Mouse (Mus musculus) forebrain, embryonic 10.5 days (tissue): ENCODE data around the gene Abcc1. TPM values are rescaled to one million over a fixed set of nuclear protein-coding genes. Genes with fewer than 3 reads are reported as not detected.

ENCODE experiments used
- DNase-seq: peaks from one replicate; pipeline ENCODE4 v3.0.0-alpha.2; 2017; ENCODE audit warnings: low spot score; ENCODE audit errors: extremely low spot score
- H3K27ac ChIP-seq: fragments of 300-500 bp; sonication (generic); 2 replicates; pipeline ENCODE4 v1.5.1; 2016; ENCODE audit warnings: mild to moderate bottlenecking
- H3K27me3 ChIP-seq: fragments of 300-500 bp; sonication (generic); 2 replicates; pipeline ENCODE4 v1.6.1; 2016; ENCODE audit warnings: mild to moderate bottlenecking; ENCODE audit not compliant: poor library complexity, severe bottlenecking
- H3K36me3 ChIP-seq: fragments of 300-500 bp; sonication (generic); replicated peaks from 2 replicates; pipeline ENCODE4 v1.6.1; 2016; ENCODE audit warnings: mild to moderate bottlenecking, moderate library complexity
- H3K4me1 ChIP-seq: fragments of 300-500 bp; sonication (generic); 2 replicates; pipeline ENCODE4 v1.6.1; 2016
- H3K4me3 ChIP-seq: fragments of 300-500 bp; sonication (generic); 2 replicates; pipeline ENCODE4 v1.5.1; 2016; ENCODE audit warnings: mild to moderate bottlenecking, moderate library complexity
- H3K9me3 ChIP-seq: fragments of 300-500 bp; sonication (generic); 2 replicates; pipeline ENCODE4 v1.6.1; 2016; ENCODE audit warnings: mild to moderate bottlenecking, moderate library complexity
- WGBS: fragments of 180-500 bp; shearing (Covaris S2); methylation state at CpG from one replicate; pipeline ENCODE4 v1.1.7; 2016; 5-methylcytosine and 5-hydroxymethylcytosine counted together
- polyA plus RNA-seq: library from polyadenylated mRNA; unstranded; fragments of >200 nt; fragmentation: Nextera tagmentation; extraction: Ambion mirVana; gene quantifications from 2 replicates; pipeline ENCODE4 v1.2.1, GENCODE M21; 2016

Gene Abcc1
- polyA plus RNA-seq, 1 experiment from 2014 or later = 9.8 TPM

- peaks cover 57% of the 10 kb centered on the region for H3K36me3 ChIP-seq
- no peaks in the 10 kb centered on the region for H3K4me1 ChIP-seq
- H3K27me3 ChIP-seq = no peaks in the 10 kb centered on the region
- no peak for DNase-seq
- H3K27ac ChIP-seq = no peak overlapping the region
- H3K9me3 ChIP-seq = no peaks in the 10 kb centered on the region
- H3K4me3 ChIP-seq = no peak overlapping the region
- WGBS = 88% methylated on average over 5 of the region's 5 CpGs
These were observed 90.2 kb downstream of the Abcc1 start for GRCm38 (mm10) chr16:14451374-14452046.

GRCm38 (mm10) chr16:14462535-14462934 lies 101.2 kb downstream of the Abcc1 start:
- WGBS = 97% methylated on average over 2 of the region's 2 CpGs
- Histone ChIP-seq H3K9me3 (no peaks in the 10 kb centered on the region), H3K36me3 (peaks cover 75% of the 10 kb centered on the region)

GRCm38 (mm10) chr16:14465016-14465415 lies 103.7 kb downstream of the Abcc1 start:
- Histone ChIP-seq H3K4me3 (no peak overlapping the region), H3K4me1 (no peaks in the 10 kb centered on the region), H3K36me3 (peaks cover 86% of the 10 kb centered on the region), H3K27me3 (no peaks in the 10 kb centered on the region), H3K9me3 (no peaks in the 10 kb centered on the region), H3K27ac (no peak overlapping the region)
- no peak for DNase-seq
- WGBS = 94% methylated on average over 6 of the region's 6 CpGs

More at GRCm38 (mm10) chr16:14462535-14462934, 101.2 kb downstream of the Abcc1 start:
- H3K27me3 ChIP-seq = no peaks in the 10 kb centered on the region
- H3K4me1 ChIP-seq = no peaks in the 10 kb centered on the region
- H3K27ac ChIP-seq = no peak overlapping the region
- no peak overlapping the region for H3K4me3 ChIP-seq
- DNase-seq = no peak

- Histone ChIP-seq H3K27me3 (no peaks in the 10 kb centered on the region), H3K36me3 (peaks cover 94% of the 10 kb centered on the region), H3K4me3 (no peak overlapping the region), H3K4me1 (no peaks in the 10 kb centered on the region), H3K9me3 (no peaks in the 10 kb centered on the region), H3K27ac (no peak overlapping the region)
- DNase-seq = peak; percentile 3
- WGBS = 85% methylated on average over 2 of the region's 2 CpGs
These were observed 107.0 kb downstream of the Abcc1 start for GRCm38 (mm10) chr16:14468351-14468750.

GRCm38 (mm10) chr16:14468841-14469240 lies 107.5 kb downstream of the Abcc1 start:
- WGBS = 93% methylated on average over 5 of the region's 5 CpGs
- Histone ChIP-seq H3K27ac (no peak overlapping the region), H3K9me3 (no peaks in the 10 kb centered on the region), H3K27me3 (no peaks in the 10 kb centered on the region), H3K4me1 (no peaks in the 10 kb centered on the region), H3K36me3 (peaks cover 94% of the 10 kb centered on the region), H3K4me3 (no peak overlapping the region)
- no peak for DNase-seq

- peak; percentile 8 for DNase-seq
- H3K9me3 ChIP-seq = no peaks in the 10 kb centered on the region
- no peak overlapping the region for H3K27ac ChIP-seq
- no peaks in the 10 kb centered on the region for H3K4me1 ChIP-seq
- peaks cover 78% of the 10 kb centered on the region for H3K36me3 ChIP-seq
- WGBS = 93% methylated on average over 5 of the region's 5 CpGs
- H3K4me3 ChIP-seq = no peak overlapping the region
- H3K27me3 ChIP-seq = no peaks in the 10 kb centered on the region
These were observed 110.8 kb downstream of the Abcc1 start for GRCm38 (mm10) chr16:14472171-14472570.

GRCm38 (mm10) chr16:14473686-14474085 lies 112.3 kb downstream of the Abcc1 start:
- Histone ChIP-seq H3K9me3 (no peaks in the 10 kb centered on the region), H3K4me1 (no peaks in the 10 kb centered on the region), H3K36me3 (peaks cover 62% of the 10 kb centered on the region), H3K4me3 (no peak overlapping the region), H3K27ac (no peak overlapping the region), H3K27me3 (no peaks in the 10 kb centered on the region)
- 94% methylated on average over 7 of the region's 7 CpGs for WGBS
- peak; percentile 4 for DNase-seq

- no peak for DNase-seq
- Histone ChIP-seq H3K27me3 (no peaks in the 10 kb centered on the region), H3K4me3 (no peak overlapping the region), H3K36me3 (peaks cover 49% of the 10 kb centered on the region), H3K9me3 (no peaks in the 10 kb centered on the region), H3K4me1 (no peaks in the 10 kb centered on the region), H3K27ac (no peak overlapping the region)
- 96% methylated on average over 2 of the region's 2 CpGs for WGBS
These were observed 113.6 kb downstream of the Abcc1 start for GRCm38 (mm10) chr16:14475001-14475400.

GRCm38 (mm10) chr16:14476056-14476455 lies 114.7 kb downstream of the Abcc1 start:
- H3K27ac ChIP-seq = no peak overlapping the region
- no peaks in the 10 kb centered on the region for H3K4me1 ChIP-seq
- H3K27me3 ChIP-seq = no peaks in the 10 kb centered on the region
- no peaks in the 10 kb centered on the region for H3K9me3 ChIP-seq
- no peak overlapping the region for H3K4me3 ChIP-seq
- peak; percentile 6 for DNase-seq
- WGBS = 85% methylated on average over 8 of the region's 8 CpGs
- peaks cover 39% of the 10 kb centered on the region for H3K36me3 ChIP-seq

GRCm38 (mm10) chr16:14476701-14477400 lies 115.5 kb downstream of the Abcc1 start:
- H3K4me3 ChIP-seq = no peak overlapping the region
- no peaks in the 10 kb centered on the region for H3K4me1 ChIP-seq
- no peak overlapping the region for H3K27ac ChIP-seq
- no peaks in the 10 kb centered on the region for H3K9me3 ChIP-seq
- H3K36me3 ChIP-seq = peaks cover 32% of the 10 kb centered on the region
- WGBS = 89% methylated on average over 9 of the region's 9 CpGs
- DNase-seq = peak; percentile 3
- H3K27me3 ChIP-seq = no peaks in the 10 kb centered on the region

GRCm38 (mm10) chr16:14477510-14478300 lies 116.3 kb downstream of the Abcc1 start:
- Histone ChIP-seq H3K9me3 (no peaks in the 10 kb centered on the region), H3K4me3 (no peak overlapping the region), H3K27ac (no peak overlapping the region), H3K36me3 (peaks cover 24% of the 10 kb centered on the region), H3K27me3 (no peaks in the 10 kb centered on the region), H3K4me1 (no peaks in the 10 kb centered on the region)
- 87% methylated on average over 10 of the region's 10 CpGs for WGBS
- peak; percentile 12 for DNase-seq

- no peaks in the 10 kb centered on the region for H3K9me3 ChIP-seq
- H3K36me3 ChIP-seq = peaks cover 6% of the 10 kb centered on the region
- 93% methylated on average over 2 of the region's 2 CpGs for WGBS
- no peaks in the 10 kb centered on the region for H3K4me1 ChIP-seq
- H3K27ac ChIP-seq = no peak overlapping the region
- no peak overlapping the region for H3K4me3 ChIP-seq
- H3K27me3 ChIP-seq = no peaks in the 10 kb centered on the region
- peak; percentile 8 for DNase-seq
These were observed 118.3 kb downstream of the Abcc1 start for GRCm38 (mm10) chr16:14479641-14480040.

- H3K4me1 ChIP-seq = no peaks in the 10 kb centered on the region
- WGBS = 90% methylated on average over 1 of the region's 1 CpGs
- DNase-seq = no peak
- no peak overlapping the region for H3K4me3 ChIP-seq
- no peaks in the 10 kb centered on the region for H3K27me3 ChIP-seq
- H3K9me3 ChIP-seq = no peaks in the 10 kb centered on the region
- H3K27ac ChIP-seq = no peak overlapping the region
- no peaks in the 10 kb centered on the region for H3K36me3 ChIP-seq
These were observed 121.9 kb downstream of the Abcc1 start for GRCm38 (mm10) chr16:14483221-14483620.
